Mouse (Mus musculus) adrenal gland, postnatal 10 days (tissue): ENCODE measurements at regions not wholly inside any gene's neighbourhood (a gene's known extent, or its start where the extent isn't known, plus 50 kb on each side); places are given as distances from the start of the nearest gene placed in this dataset.

Experiments used
- DNase-seq: peaks from one replicate; pipeline ENCODE4 v3.0.0; 2021; ENCODE audit warnings: mixed read lengths

DNA sequence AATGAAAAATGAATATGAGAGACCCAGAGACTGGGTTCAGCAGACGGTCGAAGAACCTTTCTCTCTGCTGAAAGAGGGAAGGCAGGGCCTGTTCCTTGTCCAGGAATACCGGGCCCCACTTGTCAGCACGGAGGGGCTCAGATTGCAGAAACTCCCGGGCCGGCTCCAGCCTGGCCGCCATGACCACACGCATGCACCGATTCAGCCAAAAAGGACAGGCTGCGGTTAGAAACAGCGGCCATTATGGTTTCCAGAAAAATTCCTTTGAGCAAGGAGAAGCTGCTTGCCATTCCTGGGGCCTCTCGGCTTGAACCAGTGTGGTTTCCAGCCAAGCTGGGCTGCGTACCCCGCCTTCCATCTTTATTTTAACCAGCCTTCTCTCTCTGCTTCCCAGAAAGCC is 64.7 kb upstream of the Tnrc6c start:
- no peak for DNase-seq

DNA sequence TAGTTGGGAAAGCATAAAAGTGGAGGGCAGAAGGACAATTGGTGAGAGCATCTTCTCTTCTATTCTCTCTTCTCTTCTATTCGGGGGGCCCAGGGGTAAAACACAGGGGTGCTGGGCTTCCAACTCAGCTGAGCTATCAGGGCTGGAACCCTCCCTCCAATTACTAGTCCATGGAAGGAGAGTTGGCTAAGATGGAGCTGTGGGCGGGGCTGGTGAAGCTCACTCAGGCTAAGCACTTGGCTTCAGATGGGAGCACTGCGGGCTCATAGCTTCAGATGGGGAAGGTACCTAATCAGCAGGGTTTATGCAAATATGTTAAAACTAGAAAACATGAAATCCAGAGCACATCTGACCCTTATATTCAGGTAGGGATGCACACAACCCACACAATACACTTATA is 61.5 kb upstream of the Tnrc6c start:
- DNase-seq, result no peak

DNA sequence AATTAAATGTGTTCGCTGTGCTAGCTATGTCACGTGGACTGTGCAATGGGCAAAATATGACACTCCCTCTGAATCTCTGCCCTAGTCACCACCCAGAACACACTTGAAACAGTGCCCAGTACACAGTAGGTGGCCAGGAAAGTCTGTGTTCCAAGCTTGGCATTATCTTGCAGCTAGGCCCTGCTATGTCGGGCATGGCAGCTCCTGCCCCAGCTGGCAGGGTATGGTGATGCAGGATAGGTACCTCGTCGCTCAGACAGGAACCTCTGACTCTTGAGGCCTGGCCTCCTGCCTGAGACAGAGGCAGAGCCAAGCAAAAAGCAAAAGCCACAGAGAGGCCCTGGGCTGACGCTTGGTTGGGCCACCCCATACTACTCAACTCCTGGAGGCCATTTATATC is 57.9 kb upstream of the Tnrc6c start:
- peak; percentile 68 for DNase-seq

DNA sequence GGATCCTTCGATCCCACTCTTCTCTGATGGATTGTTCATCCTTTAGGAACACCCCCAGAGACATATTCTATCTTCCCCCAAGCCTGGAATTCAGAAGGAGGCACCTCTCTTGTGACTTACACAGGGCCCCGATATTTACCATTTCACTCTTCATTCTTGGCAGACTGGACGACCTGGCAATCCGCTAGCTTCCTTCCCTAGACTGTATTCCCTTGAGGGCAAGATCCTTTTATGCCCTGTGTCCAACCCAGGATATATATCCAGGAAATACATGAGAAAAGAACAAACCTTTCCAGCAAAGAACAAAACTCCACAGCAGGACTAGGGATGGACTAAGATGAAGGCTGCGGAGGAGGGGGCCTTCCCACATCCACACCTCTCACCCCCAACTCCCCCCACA is 56.3 kb upstream of the Tnrc6c start:
- no peak for DNase-seq

DNA sequence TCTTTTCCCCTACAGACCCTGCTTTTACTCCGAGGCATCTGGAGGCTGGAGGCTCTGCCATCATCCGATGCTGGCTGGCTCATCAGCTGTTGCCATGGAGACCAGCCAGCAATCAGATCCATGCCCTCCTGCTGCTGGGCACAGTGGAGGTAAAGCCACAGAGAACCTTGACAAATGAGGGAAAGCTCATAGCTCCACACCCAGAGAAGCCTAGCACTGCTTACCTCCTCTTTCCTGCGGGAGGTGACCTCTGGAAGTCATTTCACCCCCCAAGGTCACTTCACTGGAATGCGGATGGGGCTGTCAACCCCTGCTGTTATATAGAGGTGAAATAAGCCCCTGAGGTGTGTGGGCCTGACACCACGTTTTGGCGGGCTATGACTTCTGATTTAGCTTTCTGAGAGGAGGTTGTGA is 55.9 kb upstream of the Tnrc6c start:
- DNase-seq, result peak; percentile 34

DNA sequence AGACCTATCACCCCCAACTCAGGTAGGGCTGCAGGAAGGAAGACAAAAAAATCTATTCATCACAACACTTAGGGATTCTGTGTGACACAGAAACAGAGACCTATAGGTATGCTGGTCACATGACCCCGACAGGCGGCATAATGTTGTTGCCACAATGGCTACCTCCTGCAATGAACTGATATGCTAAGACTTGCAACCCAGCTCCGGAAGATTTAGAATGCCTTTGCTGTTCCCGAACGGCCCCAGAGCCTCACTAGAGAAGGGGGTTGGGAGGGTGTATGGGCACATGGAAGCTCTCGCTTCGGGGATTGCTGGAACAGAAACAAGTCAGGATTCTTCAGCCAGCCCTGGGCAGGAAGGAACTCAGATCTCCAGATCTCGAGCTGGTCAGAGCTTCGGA is 55.5 kb upstream of the Tnrc6c start:
- DNase-seq, result peak; percentile 44

DNA sequence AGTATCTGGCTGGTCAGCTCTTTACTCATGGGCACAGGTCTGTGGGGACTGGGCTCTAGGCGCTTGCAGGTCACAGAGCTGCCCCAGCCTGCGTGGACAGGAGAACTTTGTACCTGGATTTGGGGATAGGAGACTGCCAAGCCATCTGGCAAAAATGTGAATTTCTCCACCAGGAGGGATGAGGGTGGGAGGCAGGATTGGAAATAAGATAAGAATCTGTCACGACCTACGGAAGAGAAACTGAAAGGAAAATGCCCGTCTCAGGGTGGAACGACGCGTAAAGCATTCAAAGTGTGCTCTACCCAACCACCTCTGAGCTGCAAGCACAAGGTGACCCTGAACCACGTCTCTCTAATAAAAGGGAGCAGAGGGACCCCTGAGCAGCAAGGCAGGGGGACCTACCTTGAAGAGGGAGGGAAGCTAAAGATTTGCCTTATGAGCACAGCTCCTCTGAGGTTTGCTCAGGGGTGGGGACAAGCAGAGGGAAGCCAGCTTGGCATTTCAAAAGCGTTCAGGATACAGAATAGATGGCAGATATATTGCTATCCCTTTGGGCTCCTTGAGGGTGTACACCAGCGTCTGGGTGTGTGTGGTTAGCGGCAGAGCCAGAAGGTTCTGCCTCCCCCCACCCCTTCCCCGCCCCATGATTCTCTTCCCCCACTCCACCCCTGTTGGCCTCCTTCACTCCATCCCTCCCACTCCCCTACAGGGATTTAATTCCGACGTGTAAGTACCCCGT is 54.9 kb upstream of the Tnrc6c start:
- peak; percentile 33 for DNase-seq

DNA sequence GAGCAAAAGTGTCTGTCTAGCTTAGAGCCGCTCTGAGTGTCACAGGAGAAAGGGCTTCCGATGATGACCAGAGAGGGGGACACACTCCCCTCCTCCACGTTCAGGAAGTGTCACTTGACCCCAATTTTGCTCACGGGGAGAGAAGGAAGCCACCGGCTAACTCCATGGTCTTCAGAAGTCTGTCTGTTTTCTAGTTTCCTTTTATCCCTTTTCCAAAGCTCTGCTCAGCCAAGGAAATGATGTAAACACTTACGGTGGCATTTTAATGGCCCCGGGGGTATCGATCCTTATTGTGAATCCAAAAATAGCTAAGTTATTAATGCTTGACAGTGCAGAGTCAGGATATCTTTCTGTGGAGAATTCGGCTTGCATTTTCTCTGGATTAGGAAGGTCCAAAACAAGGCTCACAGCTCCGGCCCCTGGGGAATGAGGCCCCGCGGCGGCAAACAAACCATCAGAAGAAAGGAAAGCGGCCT is 54.3 kb upstream of the Tnrc6c start:
- DNase-seq, result no peak

DNA sequence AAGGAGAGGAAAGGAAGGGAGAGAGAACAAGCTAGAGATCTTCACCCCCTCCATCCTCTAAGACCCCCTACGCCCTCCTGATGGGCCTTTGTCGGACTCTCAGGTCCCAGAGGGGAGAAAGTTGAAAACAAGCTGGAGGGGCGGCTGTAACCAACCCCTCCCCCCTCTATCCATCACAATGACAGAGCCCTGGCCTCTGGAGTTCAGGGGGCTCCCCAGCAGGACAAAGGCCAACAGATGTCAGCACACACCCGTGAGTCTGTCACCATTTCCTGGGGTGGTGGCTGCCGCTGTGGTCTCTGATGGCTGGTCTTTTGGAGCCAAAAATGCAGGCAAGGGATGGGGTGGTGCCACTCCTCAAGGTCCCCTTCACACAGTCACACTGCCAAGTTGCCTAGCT is 52.9 kb upstream of the Tnrc6c start:
- DNase-seq, result no peak

DNA sequence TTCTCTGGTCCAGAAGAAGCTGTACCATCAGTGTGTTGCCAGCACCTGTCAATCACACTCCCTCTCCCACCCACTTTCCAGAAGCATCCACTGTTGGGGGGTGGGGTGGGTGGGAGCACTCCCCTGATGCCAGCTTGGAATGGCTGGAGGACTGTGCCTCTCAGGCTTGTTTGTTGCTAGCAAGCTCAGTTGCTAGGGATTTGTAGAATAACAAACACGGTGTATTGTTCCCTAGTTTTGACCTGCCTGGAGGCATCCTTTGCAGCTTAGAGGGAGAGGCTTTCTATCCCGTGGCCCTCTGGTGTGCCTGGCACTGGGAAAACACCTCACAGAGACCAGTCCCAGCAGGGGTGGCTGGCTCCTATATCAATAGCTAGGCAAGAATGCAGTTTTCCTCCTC is 50.1 kb upstream of the Tnrc6c start:
- DNase-seq, result no peak
